Mouse (Mus musculus) layer of hippocampus, postnatal 14 days (tissue): ENCODE measurements around the gene Rab23. TPM values are rescaled to one million over a fixed set of nuclear protein-coding genes. Genes with fewer than 3 reads are reported as not detected.

Experiments
- DNase-seq, 2 experiments: peaks; one replicate each; pipeline ENCODE4 v3.0.0; 2021 to 2022; ENCODE audit warnings: low spot score in 2 of 2, mixed read lengths in 1 of 2
- total RNA-seq, 2 experiments: library from RNA; stranded (reverse); gene quantifications; 2 replicates each; pipeline ENCODE4 v1.2.3; 2021

Rab23 gene
- total RNA-seq, 2 experiments from 2014 or later: 24.7 to 26.6 TPM

DNA sequence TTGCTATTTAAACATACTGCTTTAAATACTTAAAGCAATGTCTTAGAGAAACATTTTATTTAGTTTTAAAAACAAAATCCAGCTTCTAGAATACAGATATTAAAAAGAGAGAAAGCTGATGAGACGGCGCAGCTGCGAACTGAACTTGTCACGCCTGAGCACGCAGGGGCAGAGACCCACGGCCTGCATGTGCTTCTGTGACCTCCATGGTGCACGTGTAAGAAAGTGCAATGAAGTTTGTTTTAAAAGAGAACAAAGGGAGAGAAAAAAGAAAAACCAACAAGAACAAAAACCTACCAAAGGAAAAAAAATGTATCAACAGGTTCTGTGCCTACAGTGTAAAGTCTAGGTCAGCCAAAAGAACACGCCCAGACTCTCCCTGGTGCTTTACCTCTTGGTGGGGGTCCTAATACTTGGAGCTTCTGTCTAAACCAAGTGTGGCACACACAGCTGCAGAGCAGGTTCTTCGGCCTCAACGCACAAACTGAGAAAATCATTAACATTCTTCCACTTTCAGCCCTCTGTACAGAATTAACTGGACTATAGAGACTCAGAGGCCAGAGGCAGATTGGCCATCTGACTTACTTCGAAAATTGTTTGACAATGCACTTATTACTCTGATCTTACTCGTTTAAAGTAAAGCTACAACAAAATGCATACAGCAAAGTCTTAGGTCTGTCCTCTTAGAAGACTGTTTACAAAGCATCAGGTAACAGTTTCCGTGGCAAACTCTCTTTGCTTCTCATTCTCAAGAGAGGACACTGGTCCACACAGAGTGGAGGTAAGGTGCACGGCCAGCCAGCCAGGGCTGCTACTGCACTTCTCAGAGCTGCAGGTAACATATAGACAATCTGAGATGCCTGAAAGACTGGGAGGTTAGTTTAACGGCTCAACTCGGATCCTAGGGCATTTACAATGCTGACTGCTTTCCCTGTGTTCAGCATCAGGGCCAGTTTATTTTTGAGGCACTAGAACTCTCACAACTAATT, 47.1 kb downstream of the Rab23 start:
- DNase-seq: no peak

DNA sequence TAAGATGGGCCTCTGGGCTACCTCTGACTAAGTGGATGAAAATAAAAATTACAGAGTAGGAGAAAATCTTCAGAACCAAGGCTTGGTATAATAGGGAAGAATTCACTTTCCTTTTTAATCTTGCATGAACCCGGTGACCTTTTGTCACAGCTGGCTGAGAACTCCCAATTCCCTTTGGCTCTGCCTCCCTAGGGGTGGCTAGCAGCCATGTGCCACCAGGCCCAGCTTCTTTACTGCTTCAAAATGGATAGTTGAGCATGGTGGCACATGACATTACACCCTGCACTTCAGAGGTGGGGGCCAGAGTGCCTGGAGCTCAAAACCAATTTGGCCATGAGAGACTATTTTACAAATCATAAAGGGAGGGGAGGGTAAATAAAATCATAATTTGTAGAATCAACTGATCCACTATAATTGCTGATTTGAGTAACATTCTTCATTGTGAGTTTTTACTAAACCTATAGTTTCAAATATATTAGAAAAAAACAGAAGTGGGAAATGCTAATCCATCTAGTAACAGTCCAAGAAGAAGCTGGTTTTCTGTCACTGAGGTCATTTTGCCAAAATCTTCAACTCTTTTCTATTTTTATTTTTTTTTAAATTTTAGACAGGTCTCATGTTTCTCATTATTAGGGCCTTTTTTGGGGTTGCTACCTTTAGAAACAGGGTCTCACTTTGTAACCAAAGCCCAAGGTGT, 48.6 kb downstream of the Rab23 start:
- DNase-seq: no peak

DNA sequence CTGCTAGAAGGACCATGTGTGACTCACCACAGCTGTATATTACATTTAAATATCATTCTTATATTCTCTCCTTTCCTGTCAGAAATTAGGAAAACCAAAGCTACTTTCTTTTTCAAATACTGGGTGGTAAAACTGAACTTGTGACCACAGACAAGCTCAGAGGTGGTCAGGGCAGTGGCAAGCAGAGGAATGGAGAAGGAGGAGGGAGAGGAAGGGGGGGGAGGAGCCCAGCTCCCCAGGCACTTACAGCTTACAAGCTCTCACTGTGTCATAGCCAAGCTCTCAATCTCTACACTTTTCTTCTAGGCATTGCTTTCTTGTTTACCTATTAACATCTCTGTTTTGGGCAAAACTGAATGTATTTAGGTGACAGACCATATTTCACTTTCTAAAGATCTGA, 49.1 kb downstream of the Rab23 start:
- DNase-seq: no peak

DNA sequence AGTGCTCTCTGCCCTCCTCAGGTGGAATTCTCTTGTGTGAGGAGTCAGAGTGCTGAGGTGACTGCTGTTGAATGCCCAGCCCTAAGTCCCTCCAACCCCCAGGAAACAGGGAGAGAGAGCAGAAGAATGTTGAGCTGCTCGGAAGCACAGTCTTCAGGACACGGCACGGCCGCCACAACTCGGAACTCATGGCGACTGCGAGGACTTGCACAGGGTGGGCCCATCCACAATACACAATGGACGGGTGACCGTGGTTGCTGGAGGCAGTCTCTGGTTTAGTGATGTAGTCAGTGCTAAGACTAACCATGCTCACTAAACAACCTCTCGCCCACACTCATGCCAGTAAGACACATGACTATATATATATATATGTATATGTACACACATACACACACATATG, 51.9 kb downstream of the Rab23 start:
- no peak for DNase-seq

DNA sequence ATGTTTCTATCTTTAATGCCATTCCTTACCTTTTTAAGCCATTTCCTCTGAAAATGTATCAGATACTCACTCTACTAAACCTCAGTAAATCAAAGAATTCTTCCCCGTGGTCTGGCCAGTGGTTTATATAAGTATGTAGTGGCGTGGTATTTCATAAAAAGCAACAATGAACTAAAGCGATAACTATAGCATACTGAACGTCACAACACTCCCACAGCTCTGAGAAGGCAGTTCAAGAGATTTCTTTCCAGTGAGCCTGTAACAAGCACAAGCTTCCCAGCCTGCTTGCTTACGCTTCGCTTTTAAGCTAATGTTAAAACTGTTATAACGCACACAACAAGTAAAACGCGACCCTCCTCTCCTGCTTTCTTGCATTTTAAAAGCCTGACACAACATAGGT, 52.4 kb downstream of the Rab23 start:
- no peak for DNase-seq

DNA sequence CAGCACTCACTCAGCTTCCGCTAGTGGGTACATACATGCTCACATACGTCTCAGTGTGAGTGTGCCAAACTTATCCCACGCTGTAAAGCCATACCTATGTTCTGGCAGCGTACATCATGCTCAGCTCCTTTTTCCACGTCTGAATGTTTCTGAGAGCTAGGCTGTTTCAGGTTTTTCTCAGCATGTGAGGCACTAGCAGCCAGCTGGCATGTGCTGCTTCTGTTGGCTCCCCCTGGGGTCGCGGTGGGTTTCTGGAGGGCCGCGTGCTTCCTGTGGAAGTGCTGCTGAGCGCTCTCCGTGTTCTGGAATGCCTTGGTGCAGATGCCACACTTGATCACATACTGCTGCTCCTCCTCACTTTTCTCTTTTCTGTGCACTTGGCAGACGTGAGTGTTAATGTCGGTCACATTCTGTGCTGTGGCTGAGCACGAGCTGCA, 56.5 kb downstream of the Rab23 start:
- DNase-seq: no peak

DNA sequence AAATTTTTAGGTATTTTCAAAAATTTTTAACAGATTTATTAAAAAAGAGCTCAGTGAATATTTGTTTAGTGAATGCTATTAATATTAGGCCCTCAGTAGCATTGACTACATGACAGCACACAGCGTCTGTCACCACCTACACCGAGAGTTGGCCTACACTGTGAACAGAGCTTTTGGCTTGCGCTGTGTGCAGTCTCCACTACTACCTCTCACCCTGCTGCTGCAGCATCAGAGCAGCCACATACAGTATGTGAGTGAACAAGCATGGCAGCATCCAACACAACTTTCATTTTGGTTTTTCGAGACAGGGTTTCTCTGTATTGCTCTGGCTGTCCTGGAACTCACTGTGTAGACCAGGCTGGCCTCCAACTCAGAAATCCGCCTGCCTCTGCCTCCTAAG, 64.9 kb downstream of the Rab23 start:
- peak; percentile 9 to 49 for DNase-seq

DNA sequence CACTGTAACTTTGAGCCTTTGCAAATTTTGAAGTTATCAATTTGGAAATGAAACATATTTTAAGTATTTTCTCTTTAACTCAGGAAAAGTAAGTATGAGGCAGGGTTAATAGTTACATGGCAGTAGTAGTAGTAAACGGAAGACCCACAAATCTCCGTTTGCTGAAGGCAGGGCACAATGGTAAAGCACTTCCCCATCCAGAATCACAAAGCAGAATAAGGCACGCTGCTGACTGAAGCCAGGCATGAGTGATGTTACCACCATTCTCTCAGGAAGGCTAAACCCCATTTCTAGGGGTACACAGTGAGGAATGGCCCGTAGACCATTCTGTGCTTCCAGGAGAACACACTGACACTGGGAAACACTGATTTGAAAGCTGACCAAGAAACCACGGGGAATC, 68.4 kb downstream of the Rab23 start:
- DNase-seq: no peak

DNA sequence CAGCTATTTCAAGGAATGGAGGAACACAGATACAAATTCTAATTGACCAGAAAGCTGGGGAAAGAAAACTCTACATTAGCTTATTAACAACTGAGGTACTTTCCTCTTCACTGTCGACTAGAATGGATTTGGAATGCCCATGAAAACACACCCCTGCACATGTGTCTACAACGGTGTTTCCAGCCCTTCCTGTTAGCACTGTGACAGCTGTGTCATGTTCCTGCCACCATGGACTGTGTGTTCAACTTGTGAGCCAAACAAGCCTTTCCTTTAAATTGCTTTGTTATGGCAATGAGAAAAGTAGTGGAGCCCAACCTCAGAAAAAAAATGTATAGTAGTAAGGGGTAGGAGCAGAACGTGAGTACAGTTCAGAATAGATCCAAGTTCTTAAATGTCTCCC, 68.8 kb downstream of the Rab23 start:
- DNase-seq: no peak

Other genes starting within 250 kb of the Rab23 start
- 1 to 10 TPM; 5.6 to 6.4 TPM for gene Prim2, start 50.1 kb upstream of the Rab23 start, total RNA-seq
- gene Bag2, start 37.9 kb downstream of the Rab23 start, total RNA-seq: 10 to 100 TPM; 10.1 to 15.1 TPM
- 10 to 100 TPM; 52.5 to 54.7 TPM for gene Zfp451, start 94.7 kb downstream of the Rab23 start, total RNA-seq
- gene Bend6, start 187.9 kb downstream of the Rab23 start, total RNA-seq: 10 to 100 TPM; 77.2 to 91.6 TPM
- 100 to 1,000 TPM; 209 to 234 TPM for gene Dst, start 188.3 kb downstream of the Rab23 start, total RNA-seq